Mouse (Mus musculus): ENCODE data around the gene Tmem131.

GRCm38 (mm10) chr1:36911603-36912002 lies 31.9 kb downstream of the Tmem131 start:
- no peak for TF ChIP-seq CTCF (IDR thresholded peaks at IDR 0.05; ENCODE audit: insufficient read depth, low read depth, low read length)
- TF ChIP-seq POLR2A (IDR thresholded peaks at IDR 0.05; ENCODE audit: insufficient read depth, low read depth, low read length), result no peak
